Mouse (Mus musculus) right cerebral cortex, postnatal 4 days (tissue): ENCODE data around the gene Rhoj.

Source experiments
- DNase-seq: peaks from one replicate; pipeline ENCODE4 v3.0.0-alpha.2; 2022

Rhoj gene

GRCm38 (mm10) chr12:75351846-75352245, 43.7 kb downstream of the Rhoj start:
- no peak for DNase-seq

GRCm38 (mm10) chr12:75352410-75352809, 44.3 kb downstream of the Rhoj start:
- DNase-seq: no peak

- DNase-seq: no peak
These were observed 46.2 kb downstream of the Rhoj start for GRCm38 (mm10) chr12:75354354-75354753.

- DNase-seq: no peak
These were observed 49.7 kb downstream of the Rhoj start for GRCm38 (mm10) chr12:75357781-75358180.

GRCm38 (mm10) chr12:75358714-75359113, 50.6 kb downstream of the Rhoj start:
- no peak for DNase-seq

- no peak for DNase-seq
These were observed 51.4 kb downstream of the Rhoj start for GRCm38 (mm10) chr12:75359500-75359899.

- no peak for DNase-seq
These were observed 51.9 kb downstream of the Rhoj start for GRCm38 (mm10) chr12:75359921-75360482.

GRCm38 (mm10) chr12:75362456-75362855, 54.3 kb downstream of the Rhoj start:
- no peak for DNase-seq

- no peak for DNase-seq
These were observed 56.3 kb downstream of the Rhoj start for GRCm38 (mm10) chr12:75364416-75364815.

- no peak for DNase-seq
These were observed 57.6 kb downstream of the Rhoj start for GRCm38 (mm10) chr12:75365621-75366124.

GRCm38 (mm10) chr12:75367371-75367770, 59.2 kb downstream of the Rhoj start:
- no peak for DNase-seq

GRCm38 (mm10) chr12:75368527-75368926, 60.4 kb downstream of the Rhoj start:
- DNase-seq: no peak

GRCm38 (mm10) chr12:75369418-75369851, 61.3 kb downstream of the Rhoj start:
- no peak for DNase-seq

GRCm38 (mm10) chr12:75374437-75374836, 66.3 kb downstream of the Rhoj start:
- DNase-seq: no peak

- DNase-seq: no peak
These were observed 66.9 kb downstream of the Rhoj start for GRCm38 (mm10) chr12:75375060-75375459.

- no peak for DNase-seq
These were observed 68.0 kb downstream of the Rhoj start for GRCm38 (mm10) chr12:75376126-75376525.

- DNase-seq: no peak
These were observed 78.6 kb downstream of the Rhoj start for GRCm38 (mm10) chr12:75386731-75387130.

- DNase-seq: no peak
These were observed 79.0 kb downstream of the Rhoj start for GRCm38 (mm10) chr12:75387156-75387555.

- no peak for DNase-seq
These were observed 79.7 kb downstream of the Rhoj start for GRCm38 (mm10) chr12:75387846-75388245.

GRCm38 (mm10) chr12:75388521-75388920, 80.4 kb downstream of the Rhoj start:
- no peak for DNase-seq

GRCm38 (mm10) chr12:75389308-75390135, 81.4 kb downstream of the Rhoj start:
- DNase-seq: peak; percentile 40

- no peak for DNase-seq
These were observed 83.4 kb downstream of the Rhoj start for GRCm38 (mm10) chr12:75391526-75391925.

GRCm38 (mm10) chr12:75394011-75394773, 86.1 kb downstream of the Rhoj start:
- no peak for DNase-seq
